In the genomic region with DNA sequence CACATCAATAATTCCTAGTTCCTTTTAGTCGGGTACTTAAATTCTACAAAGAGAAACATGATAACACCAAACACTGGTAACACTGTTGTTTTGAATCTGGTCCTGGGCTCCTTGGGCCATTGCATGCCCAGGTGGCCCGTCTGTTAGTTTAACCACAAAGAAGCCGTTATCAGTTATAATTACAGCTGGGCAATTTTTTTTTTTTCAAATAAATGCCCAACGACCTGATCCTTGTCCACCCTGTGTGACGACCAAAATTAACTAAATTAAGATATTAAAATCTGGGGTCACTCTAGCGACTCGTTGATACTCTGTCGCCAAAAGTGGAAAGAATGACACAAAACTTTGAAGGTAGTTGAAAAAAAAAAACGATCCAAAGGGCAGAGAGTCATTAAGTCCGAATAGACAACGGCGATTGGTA, we compare ENCODE assay signal across 8 mouse cellular contexts. TPM values are rescaled to one million over a fixed set of nuclear protein-coding genes. Genes with fewer than 3 reads are reported as not detected.
DNase-seq lines count a peak whose midpoint lies in the region; ATAC-seq and TF ChIP-seq lines count a peak whose summit lies in the region.

No protein-coding gene starts in this region.

- H3K27me3 ChIP-seq in lung, embryonic 16.5 days (ENCODE audit: control insufficient read depth, insufficient read depth, low read depth, low read length) = no peaks in the 10 kb centered on the region
- no peaks in the 10 kb centered on the region for H3K27me3 ChIP-seq in forebrain, embryonic 12.5 days
- no peaks in the 10 kb centered on the region for H3K27me3 ChIP-seq in limb, embryonic 14.5 days (ENCODE audit: control insufficient read depth, insufficient read depth, low read length)
- H3K27me3 ChIP-seq in splenic B cell, adult 2 months (ENCODE audit: control insufficient read depth, insufficient read depth, low read length, poor library complexity, severe bottlenecking) = no peaks in the 10 kb centered on the region
- no peaks in the 10 kb centered on the region for H3K27me3 ChIP-seq in cerebellum, adult 2 months (ENCODE audit: control insufficient read depth, insufficient read depth, low read length)

- no peak for DNase-seq in lung, postnatal 4 days
- DNase-seq in limb, embryonic 14.5 days (ENCODE audit: low spot score) = no peak
- DNase-seq in splenic B cell, adult 2 months (ENCODE audit: low read depth, low spot score) = peak; percentile 15
- DNase-seq in cerebellum, postnatal 4 days (ENCODE audit: low spot score in 2 of 2) = no peak
- DNase-seq in cerebellum, adult 2 months = no peak
- DNase-seq in right cerebral cortex, postnatal 36 days (ENCODE audit: low spot score in 2 of 2) = no peak

- peak overlapping the region; percentile 98 for H3K4me2 ChIP-seq in lung, embryonic 16.5 days (ENCODE audit: low read depth, low read length)
- H3K4me2 ChIP-seq in forebrain, embryonic 12.5 days = peak overlapping the region; percentile 94
- H3K4me2 ChIP-seq in limb, embryonic 14.5 days (replicated peaks; ENCODE audit: low read depth, low read length, severe bottlenecking) = peak overlapping the region; percentile 95

- ATAC-seq in lung, embryonic 16.5 days (ENCODE audit: low read depth) = no peak
- no peak for ATAC-seq in forebrain, embryonic 12.5 days (ENCODE audit: low FRiP score)
- no peak for ATAC-seq in limb, embryonic 14.5 days (ENCODE audit: low FRiP score, low read depth)

- 11% methylated on average over 12 of the region's 12 CpGs for WGBS in lung, embryonic 16.5 days
- 13% methylated on average over 12 of the region's 12 CpGs for WGBS in forebrain, embryonic 12.5 days
- 3% methylated on average over 12 of the region's 12 CpGs for WGBS in limb, embryonic 14.5 days
- 18% methylated on average over 12 of the region's 12 CpGs for WGBS in cerebellum, adult 2 months

- no peaks in the 10 kb centered on the region for H3K9me3 ChIP-seq in lung, embryonic 16.5 days (ENCODE audit: control insufficient read depth, low read length)
- no peaks in the 10 kb centered on the region for H3K9me3 ChIP-seq in forebrain, embryonic 12.5 days
- no peaks in the 10 kb centered on the region for H3K9me3 ChIP-seq in limb, embryonic 14.5 days (ENCODE audit: control insufficient read depth, low read length)

- peak overlapping the region; percentile 82 for H3K9ac ChIP-seq in lung, embryonic 16.5 days (ENCODE audit: low read length)
- no peak overlapping the region for H3K9ac ChIP-seq in forebrain, embryonic 12.5 days
- no peak overlapping the region for H3K9ac ChIP-seq in limb, embryonic 14.5 days (ENCODE audit: low read depth, low read length, severe bottlenecking)

- TF ChIP-seq CTCF in cerebellum, adult 2 months (IDR thresholded peaks at IDR 0.05; ENCODE audit: borderline replicate concordance, insufficient read depth, low read depth, low read length) = no peak

- H3K4me1 ChIP-seq in lung, embryonic 16.5 days (replicated peaks; ENCODE audit: control insufficient read depth, insufficient read depth, low read length) = peaks cover 3% of the 10 kb centered on the region; the same call in 1 of the 2 replicates
- H3K4me1 ChIP-seq in forebrain, embryonic 12.5 days = peaks cover 12% of the 10 kb centered on the region; the same call in 1 of the 2 replicates
- peaks cover 5% of the 10 kb centered on the region; the same call in 1 of the 2 replicates for H3K4me1 ChIP-seq in limb, embryonic 14.5 days (ENCODE audit: control insufficient read depth, insufficient read depth, low read length)
- H3K4me1 ChIP-seq in cerebellum, adult 2 months (ENCODE audit: control insufficient read depth, insufficient read depth, low read length) = no peaks in the 10 kb centered on the region

- H3K36me3 ChIP-seq in lung, embryonic 16.5 days (ENCODE audit: control insufficient read depth, insufficient read depth, low read length) = no peaks in the 10 kb centered on the region
- peaks cover 8% of the 10 kb centered on the region for H3K36me3 ChIP-seq in forebrain, embryonic 12.5 days (replicated peaks)
- H3K36me3 ChIP-seq in limb, embryonic 14.5 days (ENCODE audit: control insufficient read depth, insufficient read depth, low read length) = no peaks in the 10 kb centered on the region
- H3K36me3 ChIP-seq in splenic B cell, adult 2 months (ENCODE audit: control insufficient read depth, insufficient read depth, low read length, poor library complexity, severe bottlenecking) = no peaks in the 10 kb centered on the region

- H3K4me3 ChIP-seq in lung, embryonic 16.5 days (ENCODE audit: low read length) = peak overlapping the region; percentile 69
- H3K4me3 ChIP-seq in forebrain, embryonic 12.5 days (replicated peaks) = peak overlapping the region; percentile 52
- H3K4me3 ChIP-seq in limb, embryonic 14.5 days (replicated peaks; ENCODE audit: low read length) = peak overlapping the region; percentile 53
- H3K4me3 ChIP-seq in cerebellum, adult 2 months (replicated peaks; ENCODE audit: insufficient read depth, low read depth, low read length) = no peak overlapping the region

- TF ChIP-seq POLR2A in limb, embryonic 14.5 days (IDR thresholded peaks at IDR 0.05; ENCODE audit: borderline replicate concordance, extremely low read depth, insufficient read depth, insufficient read length) = no peak
- no peak for TF ChIP-seq POLR2A in cerebellum, adult 2 months (IDR thresholded peaks at IDR 0.05; ENCODE audit: borderline replicate concordance, insufficient read depth, low read length)

- H3K27ac ChIP-seq in lung, embryonic 16.5 days (ENCODE audit: low read length) = no peak overlapping the region
- H3K27ac ChIP-seq in forebrain, embryonic 12.5 days = no peak overlapping the region
- no peak overlapping the region for H3K27ac ChIP-seq in limb, embryonic 14.5 days (replicated peaks; ENCODE audit: low read depth, low read length)
- no peak overlapping the region for H3K27ac ChIP-seq in cerebellum, adult 2 months (ENCODE audit: insufficient read depth, low read length)

RNA-seq across cellular contexts. Expression of a gene that starts 0.9 kb away (rescaled TPM):
- polyA plus RNA-seq in lung, embryonic 16.5 days (2015; fragmentation: Nextera tagmentation; extraction: Ambion mirVana) = 11.1 and 13.0 TPM in 2 replicates
- 8.5 and 10.5 TPM in 2 replicates for polyA plus RNA-seq in forebrain, embryonic 12.5 days (2016; fragmentation: Nextera tagmentation; extraction: Ambion mirVana)
- polyA plus RNA-seq in limb, embryonic 14.5 days (2012; rRNA removed) = 4.4 and 9.8 TPM in 2 replicates
- polyA plus RNA-seq in limb, embryonic 14.5 days (2014; fragmentation: Nextera tagmentation; extraction: Ambion mirVana) = 13.3 and 14.3 TPM in 2 replicates
- 1.7 and 1.8 TPM in 2 replicates for polyA plus RNA-seq in cerebellum, adult 2 months (2012; rRNA removed)

RNA-seq across cellular contexts. Expression of a gene that starts 19.2 kb away (rescaled TPM):
- 0.98 and 1.2 TPM in 2 replicates for polyA plus RNA-seq in lung, embryonic 16.5 days (2015; fragmentation: Nextera tagmentation; extraction: Ambion mirVana)
- polyA plus RNA-seq in forebrain, embryonic 12.5 days (2016; fragmentation: Nextera tagmentation; extraction: Ambion mirVana) = 1.5 and 2.5 TPM in 2 replicates
- 0.26 and 0.39 TPM in 2 replicates for polyA plus RNA-seq in limb, embryonic 14.5 days (2012; rRNA removed)
- polyA plus RNA-seq in limb, embryonic 14.5 days (2014; fragmentation: Nextera tagmentation; extraction: Ambion mirVana) = 0.55 and 0.84 TPM in 2 replicates
- polyA plus RNA-seq in cerebellum, adult 2 months (2012; rRNA removed) = not detected in 2 replicates
